Mouse (Mus musculus) frontal cortex, adult (tissue): ENCODE data around the gene Prepl.
A peak's percentile ranks its signal among the peaks of the same experiment; 100 is the strongest.

ENCODE experiments used
- ATAC-seq: cut with Nextera tagmentation; 2 replicates; pipeline ENCODE4 v1.9.2; 2017; ENCODE audit warnings: mild to moderate bottlenecking, moderate library complexity, mixed read lengths; ENCODE audit not compliant: low TSS enrichment

Prepl gene

GRCm38 (mm10) chr17:85071088-85071775 lies 18.8 kb downstream of the Prepl start:
- ATAC-seq = no peak

GRCm38 (mm10) chr17:85070658-85071057 lies 19.4 kb downstream of the Prepl start:
- ATAC-seq = no peak

- peak; percentile 69 for ATAC-seq
Observed at GRCm38 (mm10) chr17:85067331-85067730, 22.7 kb downstream of the Prepl start.

GRCm38 (mm10) chr17:85063560-85063959 lies 26.5 kb downstream of the Prepl start:
- ATAC-seq = no peak

GRCm38 (mm10) chr17:85059136-85059535 lies 30.9 kb downstream of the Prepl start:
- no peak for ATAC-seq

- no peak for ATAC-seq
Observed at GRCm38 (mm10) chr17:85058276-85058675, 31.8 kb downstream of the Prepl start.

GRCm38 (mm10) chr17:85048379-85048778 lies 41.7 kb downstream of the Prepl start:
- no peak for ATAC-seq

- ATAC-seq = no peak
Observed at GRCm38 (mm10) chr17:85045160-85045559, 44.9 kb downstream of the Prepl start.

GRCm38 (mm10) chr17:85044466-85044865 lies 45.6 kb downstream of the Prepl start:
- ATAC-seq = no peak

- no peak for ATAC-seq
Observed at GRCm38 (mm10) chr17:85043404-85043816, 46.6 kb downstream of the Prepl start.

- no peak for ATAC-seq
Observed at GRCm38 (mm10) chr17:85042419-85042818, 47.6 kb downstream of the Prepl start.

GRCm38 (mm10) chr17:85040913-85041312 lies 49.1 kb downstream of the Prepl start:
- no peak for ATAC-seq

- ATAC-seq = no peak
Observed at GRCm38 (mm10) chr17:85038761-85039160, 51.3 kb downstream of the Prepl start.

GRCm38 (mm10) chr17:85038311-85038710 lies 51.7 kb downstream of the Prepl start:
- ATAC-seq = no peak

- ATAC-seq = no peak
Observed at GRCm38 (mm10) chr17:85037855-85038254, 52.2 kb downstream of the Prepl start.

GRCm38 (mm10) chr17:85034068-85034467 lies 56.0 kb downstream of the Prepl start:
- peak; percentile 94 for ATAC-seq

- ATAC-seq = peak; percentile 46; the same call in 1 of the 2 replicates
Observed at GRCm38 (mm10) chr17:85033087-85033486, 57.0 kb downstream of the Prepl start.

GRCm38 (mm10) chr17:85030651-85031050 lies 59.4 kb downstream of the Prepl start:
- ATAC-seq = no peak

GRCm38 (mm10) chr17:85028797-85029196 lies 61.2 kb downstream of the Prepl start:
- ATAC-seq = no peak

- no peak for ATAC-seq
Observed at GRCm38 (mm10) chr17:85028093-85028739, 61.8 kb downstream of the Prepl start, which contains the start of gene Slc3a1. TSS of gene Slc3a1 (plus strand) at chr17:85028376.

- no peak for ATAC-seq
Observed at GRCm38 (mm10) chr17:85027247-85027646, 62.8 kb downstream of the Prepl start.

GRCm38 (mm10) chr17:85026436-85026835 lies 63.6 kb downstream of the Prepl start:
- ATAC-seq = no peak

GRCm38 (mm10) chr17:85025151-85025550 lies 64.9 kb downstream of the Prepl start:
- ATAC-seq = no peak
